Comparison of ENCODE assay signal across 14 mouse cellular contexts in the genomic region with DNA sequence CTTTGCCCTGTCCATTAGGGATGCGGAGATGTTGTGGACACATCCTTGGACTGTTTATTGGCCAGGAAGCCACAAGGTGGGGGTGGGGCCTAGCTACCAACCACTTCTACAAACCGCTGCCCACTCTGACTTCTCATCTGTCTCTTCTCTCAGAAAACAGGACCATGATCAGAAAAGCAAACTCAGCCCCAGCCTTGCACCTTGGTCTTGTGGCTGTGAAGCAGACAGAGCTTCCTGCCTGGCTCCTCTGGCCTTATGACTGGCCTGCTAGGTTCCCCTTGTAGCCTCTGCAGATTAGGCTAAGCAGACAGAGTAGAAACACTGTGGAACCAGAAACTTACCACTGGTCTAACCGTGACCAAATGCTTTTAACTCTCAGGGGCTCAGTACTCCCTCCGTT. TPM values are rescaled to one million over a fixed set of nuclear protein-coding genes. Genes with fewer than 3 reads are reported as not detected.
DNase-seq lines count a peak whose midpoint lies in the region; ATAC-seq lines count a peak whose summit lies in the region.
"Had no signal": no experiment of that assay in that cellular context is flagged by ENCODE, and none has a peak within 500 bp of the region (broad histone marks: within the 10 kb centered on the region; RNA-seq: fewer than 3 reads in every experiment).

No protein-coding gene starts in this region.

- WGBS in heart, embryonic 10.5 days: 63% methylated on average over 4 of the region's 4 CpGs
- WGBS in liver, embryonic 13.5 days (ENCODE audit: insufficient replicate concordance): 44% methylated on average over 4 of the region's 4 CpGs
- 66% methylated on average over 4 of the region's 4 CpGs for WGBS in midbrain, embryonic 15.5 days

- H3K4me3 ChIP-seq in heart, embryonic 10.5 days: no peak overlapping the region
- H3K4me3 ChIP-seq in liver, embryonic 13.5 days (replicated peaks): no peak overlapping the region
- no peak overlapping the region for H3K4me3 ChIP-seq in midbrain, embryonic 15.5 days
- H3K4me3 ChIP-seq: forebrain, embryonic 15.5 days; gastrocnemius, adult 2 months had no signal

- H3K9me3 ChIP-seq in heart, embryonic 10.5 days: no peaks in the 10 kb centered on the region
- H3K9me3 ChIP-seq in liver, embryonic 13.5 days (replicated peaks): no peaks in the 10 kb centered on the region
- no peaks in the 10 kb centered on the region for H3K9me3 ChIP-seq in midbrain, embryonic 15.5 days
- H3K9me3 ChIP-seq: forebrain, embryonic 15.5 days had no signal

- H3K4me2 ChIP-seq in liver, embryonic 13.5 days: peak overlapping the region; percentile 53; the same call in 1 of the 2 replicates
- no peak overlapping the region for H3K4me2 ChIP-seq in midbrain, embryonic 15.5 days
- H3K4me2 ChIP-seq: forebrain, embryonic 15.5 days; hindbrain, embryonic 14.5 days had no signal

- H3K36me3 ChIP-seq in heart, embryonic 10.5 days: no peaks in the 10 kb centered on the region
- H3K36me3 ChIP-seq in liver, embryonic 13.5 days: no peaks in the 10 kb centered on the region
- H3K36me3 ChIP-seq in midbrain, embryonic 15.5 days (replicated peaks): no peaks in the 10 kb centered on the region
- H3K36me3 ChIP-seq: forebrain, embryonic 15.5 days had no signal

- peak overlapping the region; percentile 57 for H3K9ac ChIP-seq in liver, embryonic 13.5 days
- no peak overlapping the region for H3K9ac ChIP-seq in midbrain, embryonic 15.5 days
- H3K9ac ChIP-seq: forebrain, embryonic 15.5 days; hindbrain, embryonic 14.5 days had no signal

- no peak for ATAC-seq in liver, embryonic 13.5 days (ENCODE audit: low read depth)
- ATAC-seq in midbrain, embryonic 15.5 days (replicated peaks): no peak
- no peak for ATAC-seq in activated CD4-positive, CD25-positive, alpha-beta regulatory T cell, adult 4 months
- no peak for ATAC-seq in CD4-positive, CD25-positive, alpha-beta regulatory T cell, adult 4 months
- ATAC-seq: forebrain, embryonic 15.5 days had no signal

- peak overlapping the region; percentile 67 for H3K27ac ChIP-seq in heart, embryonic 10.5 days
- H3K27ac ChIP-seq in liver, embryonic 13.5 days: peak overlapping the region; percentile 83
- 0 out of 2 replicates have a peak overlapping the region, but pooled peaks have one; percentile 21 for H3K27ac ChIP-seq in midbrain, embryonic 15.5 days
- H3K27ac ChIP-seq: forebrain, embryonic 15.5 days; gastrocnemius, adult 2 months; hindbrain, embryonic 14.5 days had no signal

- H3K27me3 ChIP-seq in heart, embryonic 10.5 days (ENCODE audit: insufficient read depth, poor library complexity, severe bottlenecking): peaks cover 9% of the 10 kb centered on the region; the same call in 1 of the 2 replicates
- H3K27me3 ChIP-seq in liver, embryonic 13.5 days: peaks cover 12% of the 10 kb centered on the region
- no peaks in the 10 kb centered on the region for H3K27me3 ChIP-seq in midbrain, embryonic 15.5 days (replicated peaks)
- H3K27me3 ChIP-seq: forebrain, embryonic 15.5 days had no signal

- peaks cover 86% of the 10 kb centered on the region for H3K4me1 ChIP-seq in heart, embryonic 10.5 days
- peaks cover 81% of the 10 kb centered on the region for H3K4me1 ChIP-seq in liver, embryonic 13.5 days (replicated peaks)
- peaks cover 61% of the 10 kb centered on the region for H3K4me1 ChIP-seq in midbrain, embryonic 15.5 days

- DNase-seq in heart, embryonic 10.5 days (ENCODE audit: low spot score): no peak
- DNase-seq in heart, adult 8-10 months (ENCODE audit: low spot score): no peak
- peak; percentile 70 for DNase-seq in layer of hippocampus, adult 9-11 months
- no peak for DNase-seq in layer of hippocampus, postnatal 36 days
- no peak for DNase-seq in liver, embryonic 13.5 days
- DNase-seq: cerebellum, adult 9-10 months; gastrocnemius, adult 2 months; kidney, adult 8-10 months; lung, postnatal 4 days had no signal

RNA-seq across cellular contexts. Expression of a gene that starts 15.8 kb away (rescaled TPM):
- 9.7 and 16.6 TPM in 2 replicates for polyA plus RNA-seq in heart, embryonic 10.5 days (2016; fragmentation: Nextera tagmentation; extraction: Ambion mirVana)
- 1 to 10 TPM; 5.2 to 7.9 (median 6.8) TPM for total RNA-seq in heart, adult 8-10 months (2022)
- 100 to 1,000 TPM; 103 to 107 TPM for total RNA-seq in layer of hippocampus, postnatal 36 days (2021)
- 0.78 and 0.97 TPM in 2 replicates for polyA plus RNA-seq in liver, embryonic 13.5 days (2015; fragmentation: Nextera tagmentation; extraction: Ambion mirVana)
- 15.7 and 18.3 TPM in 2 replicates for polyA plus RNA-seq in midbrain, embryonic 15.5 days (2015; fragmentation: Nextera tagmentation; extraction: Ambion mirVana)
- 1 to 10 TPM; 1.6 to 1.8 TPM for polyA plus RNA-seq in activated CD4-positive, CD25-positive, alpha-beta regulatory T cell, adult 4 months (2017; shearing (Covaris generic))
- 1 to 10 TPM; 1.5 to 1.8 TPM for polyA plus RNA-seq in CD4-positive, CD25-positive, alpha-beta regulatory T cell, adult 4 months (2017; shearing (Covaris generic))

RNA-seq across cellular contexts. Expression of a gene that starts 18.3 kb away (rescaled TPM):
- polyA plus RNA-seq in heart, embryonic 10.5 days (2016; fragmentation: Nextera tagmentation; extraction: Ambion mirVana): 26.8 and 28.0 TPM in 2 replicates
- total RNA-seq in heart, adult 8-10 months (2022): 10 to 100 TPM in 2 of 4 experiments, 1 to 10 TPM in 2; 8.1 to 11.2 (median 9.7) TPM
- total RNA-seq in layer of hippocampus, postnatal 36 days (2021): 10 to 100 TPM; 33.4 to 33.9 TPM
- polyA plus RNA-seq in liver, embryonic 13.5 days (2015; fragmentation: Nextera tagmentation; extraction: Ambion mirVana): 13.8 and 15.8 TPM in 2 replicates
- 13.1 and 14.0 TPM in 2 replicates for polyA plus RNA-seq in midbrain, embryonic 15.5 days (2015; fragmentation: Nextera tagmentation; extraction: Ambion mirVana)
- 1 to 10 TPM; 8.3 to 9.6 TPM for polyA plus RNA-seq in activated CD4-positive, CD25-positive, alpha-beta regulatory T cell, adult 4 months (2017; shearing (Covaris generic))
- 10 to 100 TPM; 11.0 to 20.6 TPM for polyA plus RNA-seq in CD4-positive, CD25-positive, alpha-beta regulatory T cell, adult 4 months (2017; shearing (Covaris generic))

RNA-seq across cellular contexts. Expression of a gene that starts 30.7 kb away (rescaled TPM):
- 24.0 and 29.0 TPM in 2 replicates for polyA plus RNA-seq in heart, embryonic 10.5 days (2016; fragmentation: Nextera tagmentation; extraction: Ambion mirVana)
- 1 to 10 TPM; 5.6 to 6.9 (median 5.9) TPM for total RNA-seq in heart, adult 8-10 months (2022)
- total RNA-seq in layer of hippocampus, postnatal 36 days (2021): 10 to 100 TPM; 18.0 to 19.9 TPM
- 13.3 and 13.4 TPM in 2 replicates for polyA plus RNA-seq in liver, embryonic 13.5 days (2015; fragmentation: Nextera tagmentation; extraction: Ambion mirVana)
- polyA plus RNA-seq in midbrain, embryonic 15.5 days (2015; fragmentation: Nextera tagmentation; extraction: Ambion mirVana): 15.4 and 18.3 TPM in 2 replicates
- polyA plus RNA-seq in activated CD4-positive, CD25-positive, alpha-beta regulatory T cell, adult 4 months (2017; shearing (Covaris generic)): 10 to 100 TPM; 28.4 to 32.8 TPM
- 10 to 100 TPM; 19.2 to 29.4 TPM for polyA plus RNA-seq in CD4-positive, CD25-positive, alpha-beta regulatory T cell, adult 4 months (2017; shearing (Covaris generic))

RNA-seq across cellular contexts. Expression of a gene that starts 40.0 kb away (rescaled TPM):
- 1.9 and 2.1 TPM in 2 replicates for polyA plus RNA-seq in heart, embryonic 10.5 days (2016; fragmentation: Nextera tagmentation; extraction: Ambion mirVana)
- 10 to 100 TPM in 3 of 4 experiments, 1 to 10 TPM in 1; 7.6 to 19.4 (median 16.8) TPM for total RNA-seq in heart, adult 8-10 months (2022)
- 1 to 10 TPM; 2.8 to 3.6 TPM for total RNA-seq in layer of hippocampus, postnatal 36 days (2021)
- polyA plus RNA-seq in liver, embryonic 13.5 days (2015; fragmentation: Nextera tagmentation; extraction: Ambion mirVana): 1.2 and 1.5 TPM in 2 replicates
- 2.8 and 3.2 TPM in 2 replicates for polyA plus RNA-seq in midbrain, embryonic 15.5 days (2015; fragmentation: Nextera tagmentation; extraction: Ambion mirVana)
- under 1 TPM in 1 of 2 experiments, not detected in 1; 0.38 TPM for polyA plus RNA-seq in activated CD4-positive, CD25-positive, alpha-beta regulatory T cell, adult 4 months (2017; shearing (Covaris generic))
- polyA plus RNA-seq in CD4-positive, CD25-positive, alpha-beta regulatory T cell, adult 4 months (2017; shearing (Covaris generic)): under 1 TPM in 1 of 2 experiments, not detected in 1; 0.36 TPM

Comparison
In these comparisons a context has a peak if more than half of its experiments do, and no peak if none do; other contexts are left out.
1. H3K27ac ChIP-seq: peak in every context shown above with its lines; median percentile 83 in liver, embryonic 13.5 days; 67 in heart, embryonic 10.5 days; 21 in midbrain, embryonic 15.5 days.